Mouse (Mus musculus) midbrain, embryonic 12.5 days (tissue): ENCODE measurements around the gene Fut11. TPM values are rescaled to one million over a fixed set of nuclear protein-coding genes. Genes with fewer than 3 reads are reported as not detected.

Experiments
- ATAC-seq: fragments of 200-750 bp; cut with Nextera tagmentation; 2 replicates; pipeline ENCODE4 v1.8.0; 2017; ENCODE audit warnings: low read depth, moderate TSS enrichment, moderate library complexity; ENCODE audit not compliant: low FRiP score
- H3K27ac ChIP-seq: fragments of 300-500 bp; sonication (generic); replicated peaks from 2 replicates; pipeline ENCODE4 v1.5.1; 2016; ENCODE audit warnings: mild to moderate bottlenecking
- H3K27me3 ChIP-seq: fragments of 300-500 bp; sonication (generic); 2 replicates; pipeline ENCODE4 v1.6.1; 2016; ENCODE audit warnings: mild to moderate bottlenecking
- H3K36me3 ChIP-seq: fragments of 300-500 bp; sonication (generic); 2 replicates; pipeline ENCODE4 v1.6.1; 2016
- H3K4me1 ChIP-seq: fragments of 300-500 bp; sonication (generic); 2 replicates; pipeline ENCODE4 v1.6.1; 2016
- H3K4me2 ChIP-seq: fragments of 300-500 bp; sonication (generic); replicated peaks from 2 replicates; pipeline ENCODE4 v1.6.1; 2016; ENCODE audit warnings: mild to moderate bottlenecking, moderate library complexity
- H3K4me3 ChIP-seq: fragments of 300-500 bp; sonication (generic); 2 replicates; pipeline ENCODE4 v1.5.1; 2016; ENCODE audit warnings: mild to moderate bottlenecking
- H3K9ac ChIP-seq: fragments of 300-500 bp; sonication (generic); replicated peaks from 2 replicates; pipeline ENCODE4 v1.6.1; 2016; ENCODE audit warnings: mild to moderate bottlenecking, moderate library complexity
- H3K9me3 ChIP-seq: fragments of 300-500 bp; sonication (generic); 2 replicates; pipeline ENCODE4 v1.6.1; 2016; ENCODE audit warnings: mild to moderate bottlenecking
- WGBS: fragments of 180-500 bp; shearing (Covaris S2); methylation state at CpG from one replicate; pipeline ENCODE4 v1.1.7; 2016; 5-methylcytosine and 5-hydroxymethylcytosine counted together
- polyA plus RNA-seq: library from polyadenylated mRNA; unstranded; fragments of >200 nt; fragmentation: Nextera tagmentation; extraction: Ambion mirVana; gene quantifications from 2 replicates; pipeline ENCODE4 v1.2.1, GENCODE M21; 2016

The Fut11 gene
- polyA plus RNA-seq, 1 experiment from 2014 or later = 26.8 TPM

DNA sequence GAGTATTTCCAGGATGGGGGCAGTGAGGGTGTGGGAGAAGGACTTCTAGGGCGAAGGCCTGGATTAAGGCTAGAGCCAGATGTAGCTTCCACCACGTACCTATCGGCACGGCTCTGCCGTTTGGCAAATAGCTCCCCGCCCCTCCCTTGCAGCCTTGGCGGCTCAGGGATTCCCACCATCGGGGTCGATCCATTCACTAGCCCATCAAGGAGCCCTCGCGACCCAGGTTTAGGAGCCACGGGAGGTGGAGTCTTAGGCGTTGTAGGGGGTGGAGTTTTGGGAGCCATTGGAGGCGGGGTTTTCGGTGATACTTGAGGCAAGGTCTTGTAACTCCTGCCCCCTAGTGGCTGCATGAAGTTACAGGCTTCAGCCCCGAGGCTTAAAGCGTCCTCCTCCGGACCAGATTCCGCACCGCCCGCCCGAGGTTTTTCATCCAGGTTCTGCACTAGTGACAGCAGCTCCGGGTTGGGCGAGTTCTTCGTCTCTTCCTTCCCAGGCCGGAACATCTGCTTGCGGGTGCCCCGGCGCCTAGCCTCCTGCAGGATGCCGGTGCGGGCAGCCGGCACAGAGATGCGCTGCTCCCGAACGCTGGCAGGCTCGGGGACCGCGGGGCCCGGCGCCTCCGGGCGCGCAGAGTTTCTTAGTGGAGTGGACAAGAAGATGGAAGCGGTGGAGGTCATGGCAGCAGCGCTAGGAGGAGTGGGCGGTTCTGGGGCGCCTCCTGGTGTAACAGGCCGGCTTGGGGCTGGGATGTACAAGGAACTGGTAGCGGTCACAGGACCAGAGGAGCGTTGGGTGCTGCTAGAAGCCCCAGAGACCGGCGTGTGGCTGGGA is 33.7 kb upstream of the Fut11 start:
- Histone ChIP-seq H3K9ac (peak overlapping the region; percentile 74), H3K4me2 (peak overlapping the region; percentile 94), H3K4me1 (peaks cover 19% of the 10 kb centered on the region), H3K27ac (peak overlapping the region; percentile 85), H3K36me3 (no peaks in the 10 kb centered on the region), H3K9me3 (no peaks in the 10 kb centered on the region), H3K4me3 (peak overlapping the region; percentile 60), H3K27me3 (peaks cover 36% of the 10 kb centered on the region)
- 1% methylated on average over 52 of the region's 52 CpGs for WGBS
- ATAC-seq = peak; percentile 86

DNA sequence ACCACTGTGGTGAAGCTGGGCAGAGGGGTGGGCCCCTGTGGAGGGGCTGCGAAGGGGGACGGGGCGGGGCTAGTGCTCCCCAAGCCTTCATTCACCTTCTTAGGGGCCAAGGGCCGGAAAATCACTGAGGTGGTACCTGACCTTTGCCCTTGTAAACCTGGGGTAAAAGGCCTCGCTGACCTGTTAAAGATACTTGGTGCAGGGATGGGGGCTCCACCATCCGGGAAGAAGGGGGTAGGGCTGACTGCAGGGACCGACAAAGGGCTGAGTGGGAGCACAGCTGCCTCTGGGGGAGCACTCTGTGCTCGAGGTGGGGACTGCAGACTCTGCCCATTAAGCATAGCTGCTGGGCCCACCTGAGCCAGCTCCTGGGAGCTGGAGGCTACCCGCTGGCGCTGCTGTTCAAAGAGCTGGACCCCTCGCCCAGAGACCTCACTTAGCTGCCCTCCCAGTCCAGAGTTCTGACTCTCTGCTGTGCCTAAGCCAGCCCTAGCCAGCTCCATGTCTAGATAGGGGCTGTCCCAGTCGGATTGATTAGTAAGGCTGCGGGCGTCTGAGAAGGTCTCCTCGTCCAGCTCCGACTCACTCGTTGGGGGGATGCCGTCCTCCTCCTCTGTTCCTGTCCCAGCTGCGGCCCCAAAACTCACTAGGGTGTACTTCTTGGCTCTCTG is 33.0 kb upstream of the Fut11 start:
- Histone ChIP-seq H3K27me3 (peaks cover 39% of the 10 kb centered on the region), H3K36me3 (no peaks in the 10 kb centered on the region), H3K27ac (peak overlapping the region; percentile 85), H3K4me2 (peak overlapping the region; percentile 94), H3K9me3 (no peaks in the 10 kb centered on the region), H3K4me1 (peaks cover 19% of the 10 kb centered on the region), H3K9ac (peak overlapping the region; percentile 74), H3K4me3 (peak overlapping the region; percentile 60)
- ATAC-seq = peak; percentile 54
- WGBS = 7% methylated on average over 19 of the region's 19 CpGs

DNA sequence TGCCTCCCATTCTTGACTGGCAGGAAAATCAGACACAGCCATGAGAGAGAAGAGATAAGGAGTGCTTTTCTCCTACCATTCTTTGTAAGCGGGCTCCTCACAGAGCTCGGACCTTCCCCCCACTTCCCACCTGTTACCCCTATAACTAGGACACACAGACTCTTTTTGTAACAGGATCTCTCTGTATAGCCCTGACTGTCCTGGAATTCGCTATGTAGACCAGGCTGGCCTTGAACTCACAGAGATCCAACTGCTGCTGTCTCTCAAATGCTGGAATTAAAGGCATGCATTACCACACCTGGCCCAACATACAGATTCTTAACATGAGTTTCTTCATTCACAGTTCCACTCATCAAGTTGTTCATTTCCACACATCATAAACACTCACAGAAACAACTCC is 32.0 kb upstream of the Fut11 start:
- Histone ChIP-seq H3K4me2 (no peak overlapping the region), H3K27ac (no peak overlapping the region), H3K4me3 (no peak overlapping the region), H3K9me3 (no peaks in the 10 kb centered on the region), H3K27me3 (peaks cover 45% of the 10 kb centered on the region), H3K9ac (peak overlapping the region; percentile 74; the same call in 1 of the 2 replicates), H3K4me1 (peaks cover 19% of the 10 kb centered on the region), H3K36me3 (no peaks in the 10 kb centered on the region)
- WGBS = 93% methylated on average over 3 of the region's 3 CpGs
- ATAC-seq = no peak

DNA sequence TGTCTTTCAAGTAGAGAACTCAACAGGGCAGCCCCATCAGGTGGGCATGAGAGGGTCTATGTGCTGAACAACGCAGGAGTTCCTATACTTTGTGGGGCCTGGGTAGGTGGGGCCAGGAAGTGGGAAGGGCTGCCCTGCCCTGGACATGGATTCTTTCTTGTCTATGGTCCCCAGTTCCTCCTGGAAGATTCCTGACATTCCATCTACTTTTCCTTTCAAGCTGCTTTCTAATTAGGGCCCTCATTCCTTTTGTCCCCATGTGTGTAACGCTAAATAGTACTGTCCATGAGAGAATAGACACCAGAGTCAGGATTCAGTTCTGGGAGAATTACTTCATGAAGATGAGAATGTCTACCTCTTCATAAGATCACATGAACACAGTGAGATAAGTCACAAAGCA is 31.2 kb upstream of the Fut11 start:
- Histone ChIP-seq H3K4me3 (no peak overlapping the region), H3K4me2 (no peak overlapping the region), H3K4me1 (peaks cover 19% of the 10 kb centered on the region), H3K36me3 (no peaks in the 10 kb centered on the region), H3K27me3 (peaks cover 50% of the 10 kb centered on the region), H3K9ac (no peak overlapping the region), H3K27ac (no peak overlapping the region), H3K9me3 (no peaks in the 10 kb centered on the region)
- 78% methylated on average over 2 of the region's 2 CpGs for WGBS
- no peak for ATAC-seq

DNA sequence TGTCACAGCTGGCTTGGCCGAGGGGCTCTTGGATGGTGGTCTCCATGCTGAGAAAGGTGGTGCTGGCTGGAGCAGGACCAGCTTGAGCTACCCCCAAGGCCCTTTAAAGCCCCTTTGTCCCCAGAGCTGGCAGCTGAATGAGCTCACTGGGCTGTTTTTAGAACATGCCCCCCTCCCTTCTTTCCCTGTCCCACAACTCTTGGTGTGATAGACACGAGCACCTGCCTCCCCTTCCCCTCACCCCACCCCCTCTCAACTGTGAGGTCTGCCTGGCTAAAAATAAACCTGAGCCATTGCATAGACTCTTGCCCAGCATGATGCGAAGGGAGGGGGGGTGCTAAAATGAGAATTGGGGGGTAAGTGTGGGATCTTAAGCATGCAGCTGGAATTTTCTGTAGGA is 30.3 kb upstream of the Fut11 start:
- H3K27me3 ChIP-seq = peaks cover 50% of the 10 kb centered on the region
- H3K9ac ChIP-seq = no peak overlapping the region; the same call in 1 of the 2 replicates
- no peak for ATAC-seq
- H3K4me2 ChIP-seq = no peak overlapping the region
- 67% methylated on average over 3 of the region's 3 CpGs for WGBS
- no peak overlapping the region for H3K4me3 ChIP-seq
- H3K27ac ChIP-seq = no peak overlapping the region
- no peaks in the 10 kb centered on the region for H3K36me3 ChIP-seq
- no peaks in the 10 kb centered on the region for H3K9me3 ChIP-seq
- peaks cover 19% of the 10 kb centered on the region for H3K4me1 ChIP-seq

DNA sequence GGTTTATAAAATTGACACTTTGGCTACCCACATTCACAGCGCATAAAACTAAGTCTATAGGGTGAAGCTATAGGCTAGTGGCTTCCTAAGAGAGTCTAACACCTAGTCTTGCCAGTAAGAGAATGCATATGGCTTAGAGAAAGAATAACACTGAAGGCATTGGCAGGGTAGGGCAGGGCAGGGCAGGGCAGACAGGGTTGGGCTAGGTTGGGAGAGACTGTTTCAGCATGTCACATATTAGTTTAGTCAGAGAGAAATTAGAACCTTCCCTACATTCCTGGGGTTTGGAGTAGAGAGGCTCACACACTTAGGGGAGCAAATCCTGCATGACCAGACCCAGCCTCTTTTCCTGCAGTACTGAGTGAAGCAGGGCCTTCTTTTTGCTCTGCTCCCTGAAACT is 27.3 kb upstream of the Fut11 start:
- H3K4me1 ChIP-seq = 0 out of 2 replicates have a peak, but pooled peaks cover 4% of the 10 kb centered on the region
- H3K36me3 ChIP-seq = no peaks in the 10 kb centered on the region
- H3K4me2 ChIP-seq = no peak overlapping the region
- H3K4me3 ChIP-seq = no peak overlapping the region
- H3K9ac ChIP-seq = no peak overlapping the region
- peaks cover 43% of the 10 kb centered on the region for H3K27me3 ChIP-seq
- WGBS = 84% methylated on average over 1 of the region's 1 CpGs
- H3K9me3 ChIP-seq = no peaks in the 10 kb centered on the region
- no peak for ATAC-seq
- H3K27ac ChIP-seq = no peak overlapping the region

DNA sequence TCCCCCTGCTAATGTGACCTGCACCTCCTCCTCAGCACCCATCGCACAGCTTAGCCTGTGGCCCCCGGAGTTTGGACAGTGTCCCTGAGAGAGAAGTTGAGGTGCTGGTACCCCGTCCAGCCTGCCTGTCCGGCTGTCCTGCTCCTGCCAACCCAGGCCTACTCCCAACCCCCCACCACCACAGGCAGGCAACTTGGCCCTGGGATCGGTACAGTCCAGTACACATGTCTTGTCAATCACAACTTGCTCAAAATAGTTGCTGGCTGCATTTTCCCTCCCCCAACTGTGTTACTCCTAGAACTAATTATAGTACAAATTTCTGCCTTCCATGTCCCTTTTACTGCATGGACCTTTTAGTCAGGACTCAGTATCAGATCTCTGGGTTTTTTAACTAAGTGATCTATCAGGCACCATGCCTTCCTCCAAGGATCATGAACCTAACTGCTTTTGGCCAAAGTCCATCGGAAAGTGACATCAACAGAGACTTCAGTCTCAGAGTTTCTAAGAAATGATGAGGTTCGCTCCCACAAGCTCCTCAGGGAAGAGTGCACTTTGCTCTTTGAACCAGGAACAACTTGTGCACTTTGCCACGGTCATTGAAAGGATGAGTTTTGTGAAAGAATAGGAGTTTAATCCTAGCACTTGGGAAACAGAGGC is 26.5 kb upstream of the Fut11 start, which contains the start of gene Synpo2l:
Gene Synpo2l, minus strand, starts transcription at position 201 of the 657 bp plus-strand sequence.
- no peak for ATAC-seq
- H3K27me3 ChIP-seq = peaks cover 34% of the 10 kb centered on the region
- no peaks in the 10 kb centered on the region for H3K36me3 ChIP-seq
- no peak within 1 kb of the TSS for H3K4me3 ChIP-seq
- H3K9me3 ChIP-seq = no peaks in the 10 kb centered on the region
- H3K4me2 ChIP-seq = no peak within 1 kb of the TSS
- H3K9ac ChIP-seq = no peak within 1 kb of the TSS
- WGBS = 81% methylated on average over 8 of the region's 8 CpGs
- H3K4me1 ChIP-seq = 0 out of 2 replicates have a peak, but pooled peaks cover 4% of the 10 kb centered on the region
- no peak within 1 kb of the TSS for H3K27ac ChIP-seq

DNA sequence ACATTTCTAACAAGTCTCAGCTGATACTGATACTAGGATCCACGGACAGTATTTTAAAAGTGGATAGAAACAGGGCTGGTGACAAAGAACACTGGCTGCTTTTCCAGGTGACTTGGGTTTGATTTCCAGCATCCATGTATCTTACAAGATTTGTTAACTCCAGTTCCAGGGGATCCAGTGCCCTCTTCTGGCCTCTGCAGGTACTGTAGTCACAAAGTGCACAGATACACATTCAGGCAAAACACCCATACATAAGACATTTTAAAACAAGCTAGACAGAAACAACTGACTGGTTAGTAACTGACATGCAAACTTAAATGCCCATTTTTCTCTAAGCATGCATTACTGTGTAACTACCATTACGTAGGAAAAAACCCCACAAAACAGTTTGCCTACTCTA is 21.8 kb upstream of the Fut11 start:
- 87% methylated on average over 2 of the region's 2 CpGs for WGBS
- Histone ChIP-seq H3K4me2 (0 out of 2 replicates have a peak overlapping the region, but pooled peaks have one; percentile 73), H3K9ac (no peak overlapping the region), H3K4me1 (peaks cover 13% of the 10 kb centered on the region), H3K4me3 (no peak overlapping the region), H3K36me3 (peaks cover 23% of the 10 kb centered on the region), H3K27ac (no peak overlapping the region), H3K27me3 (peaks cover 5% of the 10 kb centered on the region), H3K9me3 (no peaks in the 10 kb centered on the region)
- ATAC-seq = no peak

DNA sequence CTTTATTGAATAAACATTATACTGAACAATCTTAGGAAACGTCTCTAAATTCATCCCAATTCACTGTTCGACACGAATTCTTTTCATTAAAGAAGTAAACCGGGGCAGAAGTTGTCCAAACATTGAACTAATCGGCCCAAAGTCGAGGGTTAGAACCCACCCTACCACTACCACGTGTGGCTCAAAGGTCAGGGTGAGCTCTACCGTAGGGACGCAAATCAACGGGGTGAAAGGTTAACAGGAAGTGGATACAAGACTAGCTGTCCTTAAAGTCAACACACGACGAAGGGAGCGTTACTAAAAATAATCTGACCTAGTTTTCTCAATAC is 21.1 kb upstream of the Fut11 start:
- H3K9ac ChIP-seq = 0 out of 2 replicates have a peak overlapping the region, but pooled peaks have one; percentile 20
- peaks cover 13% of the 10 kb centered on the region for H3K4me1 ChIP-seq
- peaks cover 2% of the 10 kb centered on the region; the same call in 1 of the 2 replicates for H3K27me3 ChIP-seq
- 11% methylated on average over 13 of the region's 13 CpGs for WGBS
- peak; percentile 66 for ATAC-seq
- H3K36me3 ChIP-seq = peaks cover 30% of the 10 kb centered on the region
- H3K4me3 ChIP-seq = peak overlapping the region; percentile 83
- no peaks in the 10 kb centered on the region for H3K9me3 ChIP-seq
- peak overlapping the region; percentile 73 for H3K4me2 ChIP-seq
- H3K27ac ChIP-seq = no peak overlapping the region; the same call in 1 of the 2 replicates

DNA sequence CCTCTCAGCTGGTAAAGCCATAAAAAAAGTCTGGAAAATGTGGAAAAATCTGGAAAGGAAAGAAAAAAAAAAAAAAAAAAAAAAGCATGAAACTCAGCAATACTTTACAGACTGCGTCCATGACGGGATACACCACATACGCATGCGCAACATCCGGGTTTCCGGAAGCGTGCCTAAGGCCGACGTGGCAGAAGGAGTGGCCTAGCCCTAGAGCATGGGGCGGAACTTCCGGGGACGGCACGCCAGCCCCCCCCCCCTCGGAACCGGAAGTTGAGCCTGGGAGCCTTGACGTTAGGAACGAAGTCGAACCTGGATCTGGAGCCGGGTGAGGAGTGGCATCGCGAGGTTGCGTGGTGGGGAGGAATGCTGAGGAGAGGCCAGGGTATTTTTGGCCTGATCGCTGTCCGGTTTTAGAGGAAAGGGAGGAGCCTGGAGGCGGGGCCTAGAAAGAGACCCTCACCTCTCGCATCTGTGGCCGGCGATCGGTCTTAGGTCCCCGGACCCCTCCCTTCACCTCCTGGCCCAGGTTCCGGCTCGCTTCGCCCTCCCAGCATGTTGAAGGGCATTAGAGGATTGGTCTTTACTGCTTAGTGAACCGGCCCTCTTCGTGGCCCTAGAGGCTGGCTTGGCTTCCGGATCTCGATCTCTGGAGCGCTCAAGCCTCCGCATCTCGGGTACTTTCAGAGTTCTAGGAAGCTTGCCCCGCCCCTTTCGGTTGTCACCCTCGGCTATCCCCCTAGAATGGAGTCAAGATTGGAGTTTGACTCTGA is 20.5 kb upstream of the Fut11 start, which contains the start of gene Sec24c:
Gene Sec24c, plus strand, starts transcription at position 245 of the 770 bp plus-strand sequence.
- ATAC-seq = peak; percentile 97
- H3K4me2 ChIP-seq = peak within 1 kb of the TSS; percentile 73
- H3K36me3 ChIP-seq = peaks cover 36% of the 10 kb centered on the region
- peak within 1 kb of the TSS; percentile 84 for H3K27ac ChIP-seq
- H3K4me3 ChIP-seq = peak within 1 kb of the TSS; percentile 83
- 0% methylated on average over 43 of the region's 43 CpGs for WGBS
- H3K9me3 ChIP-seq = no peaks in the 10 kb centered on the region
- H3K27me3 ChIP-seq = peaks cover 2% of the 10 kb centered on the region; the same call in 1 of the 2 replicates
- H3K4me1 ChIP-seq = peaks cover 13% of the 10 kb centered on the region
- H3K9ac ChIP-seq = peak within 1 kb of the TSS; percentile 86

DNA sequence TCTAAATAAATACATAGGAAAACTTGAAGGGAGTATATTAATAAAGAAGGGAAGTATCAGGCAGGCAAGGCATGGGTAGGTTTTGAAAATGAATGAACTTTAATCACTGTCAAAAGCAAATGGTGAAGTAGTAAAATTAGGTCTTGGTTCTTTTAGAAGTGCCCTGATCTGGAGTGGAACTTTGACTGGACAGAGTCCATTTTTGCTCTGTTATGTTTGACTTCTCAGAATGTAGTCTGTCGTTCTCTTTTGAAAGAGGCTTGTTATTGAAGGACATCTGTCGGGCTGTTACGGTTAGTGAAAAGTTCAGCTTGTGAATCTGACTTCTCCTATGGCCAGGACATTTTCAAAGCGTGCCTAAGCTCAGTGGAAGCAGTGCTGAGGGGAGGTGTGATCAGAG is 16.9 kb upstream of the Fut11 start:
- Histone ChIP-seq H3K27me3 (no peaks in the 10 kb centered on the region), H3K9me3 (no peaks in the 10 kb centered on the region), H3K4me1 (peaks cover 13% of the 10 kb centered on the region), H3K27ac (no peak overlapping the region), H3K4me2 (no peak overlapping the region), H3K36me3 (peaks cover 70% of the 10 kb centered on the region), H3K9ac (no peak overlapping the region), H3K4me3 (no peak overlapping the region)
- ATAC-seq = no peak
- WGBS = 95% methylated on average over 4 of the region's 4 CpGs
